Mouse (Mus musculus) thymus, postnatal 0 days (tissue): ENCODE measurements around the gene Rpl21. TPM values are rescaled to one million over a fixed set of nuclear protein-coding genes. Genes with fewer than 3 reads are reported as not detected.

Experiments used
- DNase-seq: peaks from one replicate; pipeline ENCODE4 v3.0.0-alpha.2; 2015; ENCODE audit warnings: low spot score
- polyA plus RNA-seq: library from polyadenylated mRNA; unstranded; fragments of >200 nt; fragmentation: Nextera tagmentation; extraction: Ambion mirVana; gene quantifications from 2 replicates; pipeline ENCODE4 v1.2.1, GENCODE M21; 2015

Gene Rpl21
- 656 and 659 TPM in 2 replicates for polyA plus RNA-seq

DNA sequence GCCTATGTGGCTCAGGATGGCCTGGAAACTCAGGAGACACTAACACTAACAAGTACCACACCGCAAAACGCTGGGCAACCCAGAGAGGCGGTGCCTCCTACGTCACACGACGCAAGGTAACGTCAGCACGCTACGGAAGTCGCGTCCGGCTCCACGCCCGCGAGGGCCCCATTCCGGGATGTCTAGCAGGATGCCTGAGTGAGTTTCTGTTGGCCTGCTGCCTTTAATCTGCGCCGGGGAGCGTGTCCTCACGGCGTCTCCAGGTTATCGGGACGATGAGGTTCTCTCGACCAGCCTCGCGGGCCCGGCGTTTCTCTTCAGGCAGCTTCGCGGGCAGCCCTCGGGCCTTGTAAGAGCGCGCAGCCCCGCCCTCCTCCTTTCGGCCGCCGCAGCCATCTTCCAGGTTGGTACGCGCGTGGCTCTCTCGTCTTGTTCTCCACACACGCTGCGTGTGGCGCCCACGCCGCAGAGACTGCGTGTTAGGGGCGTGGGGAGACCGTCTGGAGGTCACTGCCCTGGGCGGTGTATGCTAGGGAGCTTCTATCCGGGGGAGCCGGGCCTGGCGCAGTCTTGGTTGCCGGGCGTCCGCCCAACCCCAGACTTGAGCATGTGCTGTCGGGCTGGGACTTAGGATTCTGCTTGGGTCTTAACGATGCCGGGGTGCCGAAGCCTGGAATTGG, at the start of gene Rpl21:
TSS of gene Rpl21 (plus strand) at position 122 of the 680 bp plus-strand sequence.
- DNase-seq = peak; percentile 95

- no peak for DNase-seq
These were observed 49.4 kb upstream of the Rpl21 start for GRCm38 (mm10) chr5:146783300-146783699.

- DNase-seq = no peak
These were observed 48.8 kb upstream of the Rpl21 start for GRCm38 (mm10) chr5:146783891-146784290.

GRCm38 (mm10) chr5:146786123-146786522, 46.6 kb upstream of the Rpl21 start:
- DNase-seq = no peak

DNA sequence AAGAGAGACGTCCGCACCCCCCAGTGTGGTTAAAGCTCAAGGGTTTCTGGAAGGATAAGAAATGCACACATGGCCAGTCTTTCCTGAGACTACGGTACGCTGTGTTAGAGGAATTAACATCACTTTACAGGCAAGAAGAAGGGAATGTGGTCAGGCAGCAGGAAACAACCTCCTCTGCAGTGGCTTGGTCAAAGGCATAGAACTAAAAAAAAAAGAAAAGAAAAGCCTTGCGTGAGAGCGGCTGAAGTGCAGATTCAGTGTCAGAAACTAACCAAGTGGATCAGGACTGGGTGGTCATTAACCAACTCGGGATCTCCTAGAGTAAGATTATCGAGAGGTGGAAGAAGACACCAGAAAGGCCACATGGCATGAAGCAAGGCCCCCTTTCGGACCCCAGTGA, 43.3 kb upstream of the Rpl21 start:
- no peak for DNase-seq

DNA sequence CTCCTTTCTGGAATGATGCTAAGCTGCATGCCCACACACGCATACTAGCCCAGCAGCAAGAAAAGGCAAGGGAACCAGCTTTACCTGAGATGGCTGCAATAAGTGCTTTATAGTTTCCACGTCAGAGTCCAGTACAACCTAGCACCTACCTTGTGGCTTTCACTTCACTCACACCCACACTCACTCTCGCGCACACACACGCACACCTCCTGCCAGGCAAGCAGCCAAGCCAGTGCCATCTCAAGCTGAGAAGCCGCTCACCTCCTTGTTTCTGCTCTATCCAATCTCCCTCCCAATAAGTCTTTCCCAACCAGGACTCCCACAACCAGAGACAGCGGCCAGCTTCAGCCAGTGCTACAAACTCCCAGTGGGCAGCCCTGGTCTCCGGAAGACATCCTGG, 41.7 kb upstream of the Rpl21 start:
- no peak for DNase-seq

DNA sequence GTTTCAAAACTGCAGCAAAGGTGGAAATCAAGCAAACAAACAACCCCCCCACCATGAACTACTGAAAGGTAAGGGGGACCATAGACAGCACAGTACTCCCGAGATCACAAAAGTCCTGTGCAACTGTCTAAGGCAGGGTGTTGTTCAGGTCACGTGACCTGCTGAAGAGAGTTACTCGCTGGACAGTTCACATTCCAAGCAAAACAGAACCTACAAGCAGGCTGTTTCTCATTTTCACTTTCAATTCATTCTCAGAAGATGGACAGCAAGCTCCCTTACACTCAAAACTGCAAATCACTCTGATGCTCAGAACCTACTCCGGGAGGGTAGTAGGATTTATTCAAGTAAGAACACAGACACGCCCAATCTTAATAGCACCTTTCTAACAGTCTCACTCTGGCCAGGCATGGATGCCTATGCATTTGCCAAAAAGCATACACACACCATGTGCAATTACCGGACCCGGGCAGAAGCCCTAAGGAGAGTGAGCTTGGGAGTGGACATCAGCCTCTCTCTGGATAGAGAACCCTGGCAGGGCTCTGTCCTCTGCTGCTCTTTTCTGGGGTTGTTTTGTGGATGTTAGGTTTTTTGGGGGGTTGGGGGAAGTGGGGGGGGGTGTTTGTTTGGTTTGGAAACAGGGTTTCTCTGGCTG, 40.4 kb upstream of the Rpl21 start:
- DNase-seq = no peak

GRCm38 (mm10) chr5:146793630-146794083, 39.0 kb upstream of the Rpl21 start:
- DNase-seq = no peak

DNA sequence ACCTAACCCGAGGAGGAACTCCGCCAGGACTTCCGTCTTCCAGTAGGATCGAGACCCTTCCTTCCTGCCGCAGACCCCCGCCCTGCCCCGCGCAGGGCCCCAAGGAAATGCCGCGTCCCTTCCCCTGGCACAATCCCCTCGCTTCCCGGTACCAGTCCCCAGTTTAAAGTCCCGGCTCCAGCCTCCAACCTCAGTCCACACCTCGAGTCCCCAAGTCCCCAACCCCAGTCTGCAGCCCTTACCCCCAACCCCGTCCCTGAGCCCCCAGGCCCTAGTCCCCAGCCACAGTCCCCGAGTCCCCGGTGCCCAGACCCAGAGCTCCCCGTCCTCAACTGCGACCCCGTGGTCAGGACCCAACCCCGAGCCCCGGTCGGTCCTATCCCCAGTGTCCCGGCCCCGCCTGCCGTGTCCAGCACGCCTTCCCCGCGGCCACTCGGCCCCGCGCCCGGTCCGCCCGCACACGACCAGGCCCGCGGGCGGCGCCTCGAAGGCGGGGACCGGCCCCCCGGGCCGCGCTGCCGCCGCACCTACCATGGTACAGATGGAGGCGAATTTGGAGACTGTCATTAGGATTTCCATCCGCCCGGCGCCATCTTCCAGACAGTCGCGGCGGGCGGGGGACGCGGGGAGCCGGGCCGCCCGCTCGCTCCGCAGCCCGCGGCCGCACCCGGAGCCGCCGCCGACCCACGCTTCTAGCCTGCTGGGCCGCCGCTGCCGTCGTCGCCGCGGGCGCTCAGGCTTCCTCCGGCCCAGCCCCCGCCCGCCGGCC, 38.4 kb upstream of the Rpl21 start:
- DNase-seq = peak; percentile 13

- DNase-seq = peak; percentile 98
These were observed 37.8 kb upstream of the Rpl21 start, which contains the start of gene Usp12 for GRCm38 (mm10) chr5:146794853-146795252. Gene Usp12, minus strand, starts transcription at chr5:146795006.

- no peak for DNase-seq
These were observed 37.0 kb upstream of the Rpl21 start for GRCm38 (mm10) chr5:146795728-146796127.

GRCm38 (mm10) chr5:146798031-146798430, 34.7 kb upstream of the Rpl21 start:
- DNase-seq = no peak

GRCm38 (mm10) chr5:146806004-146806430, 26.7 kb upstream of the Rpl21 start:
- no peak for DNase-seq

DNA sequence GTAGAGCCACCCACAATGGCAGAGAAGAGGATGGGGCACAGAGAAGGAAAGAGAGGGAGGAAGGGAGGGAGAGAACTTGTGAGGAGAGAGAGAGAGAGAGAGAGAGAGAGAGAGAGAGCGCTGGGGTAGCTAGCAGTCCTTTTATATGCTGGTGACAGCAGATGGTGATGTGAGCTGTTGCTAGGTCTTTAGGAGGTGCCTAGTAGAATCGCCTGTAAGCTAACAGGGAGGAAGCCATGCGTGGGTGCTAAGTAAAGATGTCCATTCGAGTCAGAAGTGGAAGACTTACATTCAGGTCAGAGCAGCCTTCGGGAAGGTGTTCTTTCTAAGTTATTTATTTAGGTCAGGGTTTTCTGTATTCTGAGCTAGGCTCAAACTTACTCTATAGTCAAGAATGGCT, 22.7 kb upstream of the Rpl21 start:
- no peak for DNase-seq

DNA sequence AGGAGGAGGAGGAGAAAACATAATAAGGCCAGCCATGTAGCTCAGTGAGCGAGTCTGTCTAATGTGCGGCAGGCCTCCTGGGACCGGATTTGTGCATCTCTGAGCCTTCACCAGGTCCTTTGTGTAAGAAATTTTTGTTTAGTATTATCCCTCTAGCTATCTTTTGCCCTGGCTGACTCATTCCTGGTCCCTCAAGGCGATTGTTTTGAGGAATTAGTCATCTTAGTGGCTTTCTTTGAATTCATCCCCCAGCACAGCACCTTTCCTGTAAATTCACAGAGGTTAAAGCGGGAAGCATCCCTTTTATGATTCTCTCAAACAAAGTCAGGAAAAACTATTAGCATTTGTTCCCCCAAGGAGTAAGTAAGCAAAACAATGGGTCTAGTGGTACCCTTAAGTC, 19.8 kb upstream of the Rpl21 start:
- no peak for DNase-seq

- DNase-seq = no peak
These were observed 19.3 kb upstream of the Rpl21 start for GRCm38 (mm10) chr5:146813421-146813820.

GRCm38 (mm10) chr5:146815394-146815793, 17.3 kb upstream of the Rpl21 start:
- no peak for DNase-seq

GRCm38 (mm10) chr5:146817583-146817982, 15.1 kb upstream of the Rpl21 start:
- DNase-seq = no peak

- DNase-seq = no peak
These were observed 13.6 kb upstream of the Rpl21 start for GRCm38 (mm10) chr5:146818906-146819623.

- DNase-seq = no peak
These were observed 9.7 kb upstream of the Rpl21 start for GRCm38 (mm10) chr5:146823005-146823404.

- peak; percentile 67 for DNase-seq
These were observed 3.2 kb upstream of the Rpl21 start for GRCm38 (mm10) chr5:146829528-146829927.

GRCm38 (mm10) chr5:146832435-146832768, 288 bp upstream of the Rpl21 start:
- no peak for DNase-seq
